Mouse (Mus musculus) thymus, adult 2 months (tissue): Measurements from ENCODE around the gene Ccin. TPM values are rescaled to one million over a fixed set of nuclear protein-coding genes. Genes with fewer than 3 reads are reported as not detected.

ENCODE experiments used
- DNase-seq: peaks from one replicate; pipeline ENCODE4 v3.0.0; 2021
- H3K27ac ChIP-seq: fragments of 200-500 bp; 2 replicates; pipeline ENCODE4 v1.5.1; 2012; ENCODE audit warnings: low read length, control low read depth; ENCODE audit not compliant: control insufficient read depth, insufficient read depth
- H3K27me3 ChIP-seq: fragments of 200-500 bp; 2 replicates; pipeline ENCODE4 v1.6.1; 2012; ENCODE audit warnings: mild to moderate bottlenecking, low read length, moderate library complexity, mixed read lengths; ENCODE audit not compliant: control insufficient read depth, insufficient read depth
- H3K36me3 ChIP-seq: fragments of 200-500 bp; 2 replicates; pipeline ENCODE4 v1.6.1; 2012; ENCODE audit warnings: mild to moderate bottlenecking, low read length, moderate library complexity; ENCODE audit not compliant: control insufficient read depth, insufficient read depth
- H3K4me1 ChIP-seq: fragments of 200-500 bp; replicated peaks from 2 replicates; pipeline ENCODE4 v1.6.1; 2012; ENCODE audit warnings: low read length; ENCODE audit not compliant: control insufficient read depth, insufficient read depth
- H3K4me3 ChIP-seq: fragments of 200-500 bp; 2 replicates; pipeline ENCODE4 v1.5.1; 2012; ENCODE audit warnings: mild to moderate bottlenecking, low read length, control low read depth, moderate library complexity; ENCODE audit not compliant: control insufficient read depth, insufficient read depth
- CTCF ChIP-seq: fragments of 200-500 bp; IDR thresholded peaks from 2 replicates; pipeline ENCODE4 v1.5.1; 2012; ENCODE audit warnings: mild to moderate bottlenecking, control low read depth, low read length, moderate library complexity, borderline replicate concordance; ENCODE audit not compliant: control insufficient read depth, poor library complexity, insufficient read depth; ENCODE audit errors: extremely low read depth
- POLR2A ChIP-seq: fragments of 200-500 bp; IDR thresholded peaks from 2 replicates; pipeline ENCODE4 v1.6.1; 2012; ENCODE audit warnings: mild to moderate bottlenecking, low read length, control low read depth, moderate library complexity; ENCODE audit not compliant: control insufficient read depth, poor library complexity, insufficient read depth; ENCODE audit errors: extremely low read depth
- WGBS: fragments of 180-500 bp; shearing (Covaris S2); methylation state at CpG from one replicate; pipeline ENCODE4 v1.1.7; 2018; 5-methylcytosine and 5-hydroxymethylcytosine counted together
- polyA plus RNA-seq: library from polyadenylated mRNA; depleted of rRNA; stranded (reverse); fragments of >200 nt; gene quantifications from 2 replicates; pipeline ENCODE4 v1.2.3, GENCODE M21; 2012

The Ccin gene
- polyA plus RNA-seq, 1 experiment, result 0.32 TPM

GRCm38 (mm10) chr4:43973526-43973981, 9.7 kb upstream of the Ccin start:
- no peak overlapping the region for H3K27ac ChIP-seq
- H3K4me1 ChIP-seq, result peaks cover 37% of the 10 kb centered on the region
- TF ChIP-seq CTCF (no peak), POLR2A (no peak)
- DNase-seq, result no peak
- no peak overlapping the region for H3K4me3 ChIP-seq
- H3K36me3 ChIP-seq, result no peaks in the 10 kb centered on the region
- WGBS, result 5% methylated on average over 4 of the region's 4 CpGs
- H3K27me3 ChIP-seq, result no peaks in the 10 kb centered on the region

DNA sequence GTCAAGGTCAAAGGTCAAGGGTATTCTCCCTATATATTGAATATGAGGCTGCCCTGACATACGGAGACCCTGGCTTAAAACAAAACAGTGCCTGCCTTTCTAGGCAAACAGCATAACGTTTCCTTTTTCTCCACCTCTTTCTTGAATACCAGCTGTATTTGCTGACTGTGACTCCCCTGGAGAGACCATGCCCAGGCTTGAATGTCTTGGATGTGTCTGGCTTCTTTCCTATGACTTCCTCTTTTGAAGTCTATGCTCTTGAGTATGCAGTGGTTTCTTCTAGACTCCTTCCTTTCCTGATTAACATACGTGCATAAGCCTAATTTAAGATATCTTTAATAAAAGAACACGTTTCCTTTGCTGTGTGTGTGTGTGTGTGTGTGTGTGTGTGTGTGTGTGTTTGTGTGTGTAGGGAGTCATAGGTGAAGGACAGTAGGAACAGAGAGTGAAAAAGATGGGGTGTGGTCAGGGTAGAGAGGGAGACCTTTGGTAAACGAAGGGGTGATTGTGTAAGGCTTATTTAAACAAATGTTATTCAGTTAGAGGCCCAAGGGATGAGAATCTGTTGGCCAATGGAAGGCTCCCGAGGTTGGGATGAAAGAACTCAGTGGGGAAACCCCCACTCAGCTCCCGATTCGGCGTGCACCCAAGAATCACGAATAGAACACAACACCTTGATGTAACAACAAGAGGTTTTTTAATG, 8.2 kb upstream of the Ccin start:
- no peak for TF ChIP-seq CTCF
- no peak for TF ChIP-seq POLR2A
- H3K4me3 ChIP-seq, result no peak overlapping the region
- H3K27ac ChIP-seq, result no peak overlapping the region
- WGBS, result 65% methylated on average over 10 of the region's 10 CpGs
- H3K4me1 ChIP-seq, result peaks cover 31% of the 10 kb centered on the region
- no peak for DNase-seq
- H3K27me3 ChIP-seq, result no peaks in the 10 kb centered on the region
- H3K36me3 ChIP-seq, result no peaks in the 10 kb centered on the region

DNA sequence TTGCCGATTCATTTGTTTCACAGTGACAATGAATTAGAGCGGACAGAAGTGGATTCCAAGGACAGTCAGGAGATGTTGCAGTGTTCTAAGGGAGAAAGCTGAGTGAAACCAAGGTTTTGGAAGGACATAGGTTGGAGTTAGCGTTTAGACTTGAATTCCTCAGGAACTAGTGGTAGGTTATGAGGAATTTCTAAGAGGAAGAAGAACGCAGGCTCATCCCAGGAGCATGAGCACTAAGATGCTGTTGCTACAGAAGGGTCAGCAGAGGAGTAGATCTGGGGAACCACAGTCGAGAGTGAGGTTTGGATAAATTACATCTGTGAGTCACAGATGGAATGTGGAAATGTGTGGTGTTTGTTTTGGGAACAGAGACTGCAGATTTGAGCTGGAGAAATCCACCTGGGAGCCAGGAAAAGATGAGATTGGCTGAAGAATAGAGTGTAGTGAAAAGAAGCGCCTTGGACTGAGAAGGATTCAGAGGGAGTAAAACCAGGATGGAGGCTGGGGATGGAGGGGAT, 7.0 kb upstream of the Ccin start:
- Histone ChIP-seq H3K36me3 (no peaks in the 10 kb centered on the region), H3K27ac (no peak overlapping the region), H3K27me3 (no peaks in the 10 kb centered on the region), H3K4me3 (no peak overlapping the region), H3K4me1 (peaks cover 21% of the 10 kb centered on the region)
- WGBS, result 94% methylated on average over 6 of the region's 6 CpGs
- DNase-seq, result no peak
- no peak for TF ChIP-seq POLR2A
- TF ChIP-seq CTCF, result no peak

- no peak for TF ChIP-seq POLR2A
- TF ChIP-seq CTCF, result no peak
- H3K4me3 ChIP-seq, result no peak overlapping the region
- WGBS, result 78% methylated on average over 17 of the region's 17 CpGs
- no peak overlapping the region for H3K27ac ChIP-seq
- peaks cover 7% of the 10 kb centered on the region for H3K4me1 ChIP-seq
- no peak for DNase-seq
- no peaks in the 10 kb centered on the region for H3K36me3 ChIP-seq
- H3K27me3 ChIP-seq, result no peaks in the 10 kb centered on the region
Observed at GRCm38 (mm10) chr4:43978521-43979443, 4.5 kb upstream of the Ccin start.

DNA sequence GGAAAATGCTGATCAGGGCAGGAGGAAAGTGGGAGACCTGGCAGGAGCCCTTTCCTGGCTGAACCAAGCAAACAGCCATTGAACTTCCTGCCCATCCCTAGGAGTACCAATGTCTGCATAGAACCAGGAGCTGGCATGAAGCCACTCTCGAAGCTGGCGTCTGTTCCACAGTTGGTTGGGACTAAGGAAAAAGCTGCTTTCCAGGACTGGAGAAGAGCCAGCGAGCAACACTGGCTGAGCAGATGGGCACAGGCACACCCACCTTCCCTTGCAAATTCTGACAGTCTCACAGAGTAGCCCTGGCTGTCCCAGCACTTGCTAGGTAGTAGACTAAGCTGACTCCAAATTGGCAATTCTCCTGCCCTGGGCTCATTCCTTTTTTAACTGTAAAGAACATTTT, 3.5 kb upstream of the Ccin start:
- Histone ChIP-seq H3K27me3 (no peaks in the 10 kb centered on the region), H3K4me1 (peaks cover 3% of the 10 kb centered on the region), H3K27ac (no peak overlapping the region), H3K36me3 (no peaks in the 10 kb centered on the region), H3K4me3 (no peak overlapping the region)
- no peak for DNase-seq
- TF ChIP-seq POLR2A (no peak), CTCF (no peak)
- WGBS, result 93% methylated on average over 3 of the region's 3 CpGs

- TF ChIP-seq POLR2A (no peak), CTCF (no peak)
- Histone ChIP-seq H3K27me3 (no peaks in the 10 kb centered on the region), H3K4me1 (peaks cover 3% of the 10 kb centered on the region), H3K36me3 (no peaks in the 10 kb centered on the region), H3K27ac (no peak overlapping the region), H3K4me3 (no peak overlapping the region)
- 90% methylated on average over 4 of the region's 4 CpGs for WGBS
- DNase-seq, result no peak
Observed at GRCm38 (mm10) chr4:43980236-43980635, 3.0 kb upstream of the Ccin start.
